Mouse (Mus musculus): Measurements from ENCODE around the gene Snx19. TPM values are rescaled to one million over a fixed set of nuclear protein-coding genes. Genes with fewer than 3 reads are reported as not detected.

The Snx19 gene
- 28.3 TPM for polyA plus RNA-seq (2017; shearing (Covaris generic))

DNA sequence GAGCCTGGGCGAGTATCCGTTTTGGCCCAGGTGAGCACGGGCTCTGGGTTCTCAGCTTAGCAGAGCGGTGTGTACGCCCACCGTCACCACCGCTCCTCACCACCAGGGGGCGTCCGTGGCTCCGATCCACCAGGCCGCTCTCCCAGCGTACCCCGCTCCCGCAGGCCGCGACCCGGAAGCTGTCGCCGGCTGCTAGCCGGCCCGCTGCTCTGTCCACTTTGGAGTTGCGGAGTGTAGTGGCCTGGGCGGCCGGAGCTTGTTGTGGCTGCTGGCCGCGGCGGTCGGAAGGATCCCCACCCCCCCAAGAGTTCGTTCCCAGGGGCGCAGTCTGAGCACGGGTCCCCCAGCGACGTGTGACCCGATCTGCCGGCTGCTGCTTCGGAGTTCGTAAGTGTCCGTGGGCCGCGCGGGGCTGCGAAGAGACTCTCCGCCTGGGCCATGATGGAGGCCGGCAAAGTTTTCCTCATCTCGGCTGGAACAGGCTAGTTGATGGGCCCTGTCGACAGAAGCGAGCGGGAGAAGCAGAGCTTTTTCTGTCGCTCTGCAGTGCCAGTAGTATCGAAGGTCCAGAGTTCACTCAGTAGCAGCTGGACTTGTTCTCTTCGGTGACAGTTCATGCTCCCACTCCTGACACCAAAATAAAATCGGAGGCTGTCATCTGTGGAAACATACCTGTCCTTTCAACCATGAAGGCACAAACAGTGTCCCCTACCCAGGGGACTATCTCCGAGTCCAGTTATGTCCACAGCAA, at the start of gene Snx19:
Snx19 (plus strand) TSS at position 227 of the 751 bp plus-strand sequence.

Data from CD4-positive, CD25-positive, alpha-beta regulatory T cell (primary cell).